Mouse (Mus musculus): ENCODE data around the gene Atp2a2. TPM values are rescaled to one million over a fixed set of nuclear protein-coding genes. Genes with fewer than 3 reads are reported as not detected.
"Not testable (repeated sequence)": the region's sequence is repeated elsewhere in the genome, so short reads cannot be mapped to it uniquely, and the experiment has no call there.

Atp2a2 gene
- polyA plus RNA-seq, 1 experiment from 2014 or later = 11.3 TPM

GRCm38 (mm10) chr5:122422071-122422964 is 79.7 kb downstream of the Atp2a2 start:
- ATAC-seq (ENCODE audit: low read depth) = peak; percentile 84
- Histone ChIP-seq H3K27ac (ENCODE audit: low read length) (peak overlapping the region; percentile 56; the same call in 1 of the 2 replicates), H3K4me3 (ENCODE audit: low read depth, low read length) (peak overlapping the region; percentile 91), H3K9ac (ENCODE audit: low read depth, low read length) (peak overlapping the region; percentile 90), H3K4me2 (ENCODE audit: low read depth, low read length) (peak overlapping the region; percentile 97), H3K36me3 (ENCODE audit: control insufficient read depth, insufficient read depth) (no peaks in the 10 kb centered on the region), H3K9me3 (replicated peaks; ENCODE audit: control insufficient read depth, low read length) (no peaks in the 10 kb centered on the region), H3K27me3 (ENCODE audit: control insufficient read depth, insufficient read depth, low read depth, low read length) (no peaks in the 10 kb centered on the region), H3K4me1 (ENCODE audit: control insufficient read depth, low read depth, low read length) (peaks cover 24% of the 10 kb centered on the region)
- WGBS (ENCODE audit: insufficient replicate concordance) = under 1% methylated on average over 73 of the region's 73 CpGs

GRCm38 (mm10) chr5:122421271-122422068 is 80.6 kb downstream of the Atp2a2 start, which contains the start of gene Anapc7:
TSS of gene Anapc7 (plus strand) at chr5:122421693.
- peak within 1 kb of the TSS; percentile 97 for H3K4me2 ChIP-seq (ENCODE audit: low read depth, low read length)
- H3K9ac ChIP-seq (ENCODE audit: low read depth, low read length) = peak within 1 kb of the TSS; percentile 90
- peak within 1 kb of the TSS; percentile 56; the same call in 1 of the 2 replicates for H3K27ac ChIP-seq (ENCODE audit: low read length)
- 12% methylated on average over 17 of the region's 17 CpGs for WGBS (ENCODE audit: insufficient replicate concordance)
- no peaks in the 10 kb centered on the region for H3K36me3 ChIP-seq (ENCODE audit: control insufficient read depth, insufficient read depth)
- H3K9me3 ChIP-seq (replicated peaks; ENCODE audit: control insufficient read depth, low read length) = no peaks in the 10 kb centered on the region
- H3K4me3 ChIP-seq (ENCODE audit: low read depth, low read length) = peak within 1 kb of the TSS; percentile 91
- H3K4me1 ChIP-seq (ENCODE audit: control insufficient read depth, low read depth, low read length) = peaks cover 24% of the 10 kb centered on the region
- peak; percentile 1 for ATAC-seq (ENCODE audit: low read depth)
- no peaks in the 10 kb centered on the region for H3K27me3 ChIP-seq (ENCODE audit: control insufficient read depth, insufficient read depth, low read depth, low read length)

- ATAC-seq (ENCODE audit: low read depth); H3K27ac ChIP-seq (ENCODE audit: low read length); H3K4me2 ChIP-seq (ENCODE audit: low read depth, low read length); H3K4me3 ChIP-seq (ENCODE audit: low read depth, low read length); H3K36me3 ChIP-seq (ENCODE audit: control insufficient read depth, insufficient read depth); H3K9me3 ChIP-seq (replicated peaks; ENCODE audit: control insufficient read depth, low read length); H3K27me3 ChIP-seq (ENCODE audit: control insufficient read depth, insufficient read depth, low read depth, low read length); H3K9ac ChIP-seq (ENCODE audit: low read depth, low read length): not testable (repeated sequence)
- 41% methylated on average over 4 of the region's 4 CpGs for WGBS (ENCODE audit: insufficient replicate concordance)
- H3K4me1 ChIP-seq (ENCODE audit: control insufficient read depth, low read depth, low read length) = peaks cover 24% of the 10 kb centered on the region
Observed at GRCm38 (mm10) chr5:122420676-122421075, 81.3 kb downstream of the Atp2a2 start.

- H3K4me1 ChIP-seq (ENCODE audit: control insufficient read depth, low read depth, low read length) = no peaks in the 10 kb centered on the region
- no peak overlapping the region for H3K4me3 ChIP-seq (ENCODE audit: low read depth, low read length)
- 67% methylated on average over 12 of the region's 12 CpGs for WGBS (ENCODE audit: insufficient replicate concordance)
- H3K9me3 ChIP-seq (replicated peaks; ENCODE audit: control insufficient read depth, low read length) = no peaks in the 10 kb centered on the region
- H3K27me3 ChIP-seq (ENCODE audit: control insufficient read depth, insufficient read depth, low read depth, low read length) = no peaks in the 10 kb centered on the region
- H3K9ac ChIP-seq (ENCODE audit: low read depth, low read length) = no peak overlapping the region
- no peaks in the 10 kb centered on the region for H3K36me3 ChIP-seq (ENCODE audit: control insufficient read depth, insufficient read depth)
- no peak for ATAC-seq (ENCODE audit: low read depth)
- H3K4me2 ChIP-seq (ENCODE audit: low read depth, low read length) = no peak overlapping the region
- H3K27ac ChIP-seq (ENCODE audit: low read length) = no peak overlapping the region
Observed at GRCm38 (mm10) chr5:122415465-122415864, 86.6 kb downstream of the Atp2a2 start.

GRCm38 (mm10) chr5:122414351-122414750 is 87.7 kb downstream of the Atp2a2 start:
- Histone ChIP-seq H3K9me3 (replicated peaks; ENCODE audit: control insufficient read depth, low read length) (no peaks in the 10 kb centered on the region; the same call in 1 of the 2 replicates), H3K9ac (ENCODE audit: low read depth, low read length) (no peak overlapping the region), H3K36me3 (ENCODE audit: control insufficient read depth, insufficient read depth) (no peaks in the 10 kb centered on the region; the same call in none of the 2 replicates), H3K4me2 (ENCODE audit: low read depth, low read length) (no peak overlapping the region), H3K27me3 (ENCODE audit: control insufficient read depth, insufficient read depth, low read depth, low read length) (no peaks in the 10 kb centered on the region), H3K4me3 (ENCODE audit: low read depth, low read length) (no peak overlapping the region), H3K27ac (ENCODE audit: low read length) (no peak overlapping the region), H3K4me1 (ENCODE audit: control insufficient read depth, low read depth, low read length) (no peaks in the 10 kb centered on the region)
- 76% methylated on average over 5 of the region's 5 CpGs for WGBS (ENCODE audit: insufficient replicate concordance)
- no peak for ATAC-seq (ENCODE audit: low read depth)

- no peaks in the 10 kb centered on the region for H3K4me1 ChIP-seq (ENCODE audit: control insufficient read depth, low read depth, low read length)
- no peak overlapping the region for H3K9ac ChIP-seq (ENCODE audit: low read depth, low read length)
- H3K27me3 ChIP-seq (ENCODE audit: control insufficient read depth, insufficient read depth, low read depth, low read length) = no peaks in the 10 kb centered on the region
- no peak overlapping the region for H3K4me2 ChIP-seq (ENCODE audit: low read depth, low read length)
- H3K36me3 ChIP-seq (ENCODE audit: control insufficient read depth, insufficient read depth) = no peaks in the 10 kb centered on the region; the same call in none of the 2 replicates
- H3K4me3 ChIP-seq (ENCODE audit: low read depth, low read length) = no peak overlapping the region
- H3K27ac ChIP-seq (ENCODE audit: low read length) = no peak overlapping the region
- ATAC-seq (ENCODE audit: low read depth) = no peak
- 50% methylated on average over 6 of the region's 6 CpGs for WGBS (ENCODE audit: insufficient replicate concordance)
- H3K9me3 ChIP-seq (replicated peaks; ENCODE audit: control insufficient read depth, low read length) = no peaks in the 10 kb centered on the region; the same call in 1 of the 2 replicates
Observed at GRCm38 (mm10) chr5:122412826-122413225, 89.2 kb downstream of the Atp2a2 start.

GRCm38 (mm10) chr5:122411892-122412291 is 90.1 kb downstream of the Atp2a2 start:
- Histone ChIP-seq H3K36me3 (ENCODE audit: control insufficient read depth, insufficient read depth) (peaks cover under 1% of the 10 kb centered on the region), H3K4me3 (ENCODE audit: low read depth, low read length) (no peak overlapping the region), H3K27ac (ENCODE audit: low read length) (no peak overlapping the region), H3K27me3 (ENCODE audit: control insufficient read depth, insufficient read depth, low read depth, low read length) (no peaks in the 10 kb centered on the region), H3K4me1 (ENCODE audit: control insufficient read depth, low read depth, low read length) (no peaks in the 10 kb centered on the region), H3K9ac (ENCODE audit: low read depth, low read length) (no peak overlapping the region), H3K9me3 (replicated peaks; ENCODE audit: control insufficient read depth, low read length) (no peaks in the 10 kb centered on the region; the same call in 1 of the 2 replicates), H3K4me2 (ENCODE audit: low read depth, low read length) (no peak overlapping the region)
- no peak for ATAC-seq (ENCODE audit: low read depth)
- 70% methylated on average over 5 of the region's 5 CpGs for WGBS (ENCODE audit: insufficient replicate concordance)

- H3K4me2 ChIP-seq (ENCODE audit: low read depth, low read length) = no peak overlapping the region
- no peaks in the 10 kb centered on the region for H3K27me3 ChIP-seq (ENCODE audit: control insufficient read depth, insufficient read depth, low read depth, low read length)
- H3K9me3 ChIP-seq (replicated peaks; ENCODE audit: control insufficient read depth, low read length) = no peaks in the 10 kb centered on the region; the same call in 1 of the 2 replicates
- peaks cover 12% of the 10 kb centered on the region for H3K36me3 ChIP-seq (ENCODE audit: control insufficient read depth, insufficient read depth)
- H3K27ac ChIP-seq (ENCODE audit: low read length) = no peak overlapping the region
- WGBS (ENCODE audit: insufficient replicate concordance) = 79% methylated on average over 19 of the region's 19 CpGs
- H3K4me3 ChIP-seq (ENCODE audit: low read depth, low read length) = no peak overlapping the region
- H3K9ac ChIP-seq (ENCODE audit: low read depth, low read length) = no peak overlapping the region
- ATAC-seq (ENCODE audit: low read depth) = no peak
- H3K4me1 ChIP-seq (ENCODE audit: control insufficient read depth, low read depth, low read length) = no peaks in the 10 kb centered on the region
Observed at GRCm38 (mm10) chr5:122409692-122410645, 92.1 kb downstream of the Atp2a2 start.

All from liver, embryonic 16.5 days (tissue).